Mouse (Mus musculus): Measurements from ENCODE around the gene Spata4.
"Not testable (repeated sequence)": the region's sequence is repeated elsewhere in the genome, so short reads cannot be mapped to it uniquely, and the experiment has no call there.

Gene Spata4

DNA sequence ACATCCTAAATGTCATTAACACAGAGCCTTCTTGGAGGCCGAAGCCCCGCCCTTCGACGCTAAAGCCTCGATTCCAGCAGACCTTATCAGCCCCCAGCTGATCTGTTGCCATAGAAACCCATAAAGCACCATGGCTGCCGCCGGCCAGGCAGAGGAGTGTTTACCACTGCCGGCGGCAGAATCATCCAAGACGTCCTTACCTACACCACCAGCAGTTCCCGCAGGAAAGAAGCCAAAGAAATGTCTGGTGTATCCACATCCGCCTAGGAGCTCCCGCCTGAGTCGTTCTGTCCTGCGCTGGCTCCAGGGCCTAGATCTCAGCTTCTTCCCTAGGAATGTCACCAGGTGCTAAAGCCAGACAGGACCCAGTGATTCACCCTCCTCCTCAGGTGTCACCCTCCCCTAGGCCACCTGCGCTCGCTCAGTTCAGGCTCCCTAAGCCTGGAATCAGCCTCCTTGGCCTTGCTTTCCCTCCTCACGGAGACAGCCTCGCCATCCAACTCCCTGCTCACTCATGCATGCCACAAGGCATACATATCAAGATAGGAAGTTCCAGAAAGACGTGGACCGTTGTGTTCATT, at the start of gene Spata4:
Spata4 (plus strand) TSS at position 111 of the 581 bp plus-strand sequence.
- DNase-seq = peak; percentile 3

DNA sequence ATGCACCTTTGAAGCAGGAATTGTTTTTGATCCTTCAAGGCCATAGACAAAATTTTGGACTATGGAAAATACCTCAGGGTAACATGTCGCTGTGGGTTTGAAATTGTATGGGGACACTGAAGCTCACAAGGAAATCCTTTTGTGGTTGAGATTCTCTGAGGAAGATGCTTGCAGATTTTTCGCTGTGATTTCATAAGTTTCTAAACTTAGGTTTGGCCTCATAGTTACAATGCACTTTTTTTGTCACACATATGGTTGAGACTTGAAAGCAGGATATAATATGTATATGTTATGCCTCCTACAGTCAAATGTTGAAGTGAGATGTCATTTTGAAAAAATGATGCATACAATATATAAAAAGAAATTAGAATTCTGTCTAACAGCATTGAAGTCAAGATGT, 45.7 kb upstream of the Spata4 start:
- no peak for DNase-seq

DNA sequence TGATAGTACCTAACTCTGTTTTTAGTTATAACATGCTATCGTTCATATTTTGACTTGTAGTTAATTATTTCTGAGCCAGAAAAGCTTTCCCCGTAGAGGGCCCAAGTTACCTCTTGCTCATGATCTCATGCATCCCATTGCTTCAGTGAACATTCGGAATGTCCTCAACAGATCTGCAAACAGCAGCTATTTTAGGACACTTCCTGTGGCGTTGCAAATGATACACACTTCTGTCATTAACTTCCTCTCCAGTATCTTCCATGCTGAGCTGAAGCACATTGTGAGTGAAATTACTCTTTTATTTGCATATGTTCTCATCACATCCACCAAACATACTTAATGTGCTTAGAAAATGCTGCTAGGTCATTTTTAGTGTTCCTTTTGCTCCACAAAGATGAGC, 38.4 kb upstream of the Spata4 start:
- DNase-seq = peak; percentile 19

DNA sequence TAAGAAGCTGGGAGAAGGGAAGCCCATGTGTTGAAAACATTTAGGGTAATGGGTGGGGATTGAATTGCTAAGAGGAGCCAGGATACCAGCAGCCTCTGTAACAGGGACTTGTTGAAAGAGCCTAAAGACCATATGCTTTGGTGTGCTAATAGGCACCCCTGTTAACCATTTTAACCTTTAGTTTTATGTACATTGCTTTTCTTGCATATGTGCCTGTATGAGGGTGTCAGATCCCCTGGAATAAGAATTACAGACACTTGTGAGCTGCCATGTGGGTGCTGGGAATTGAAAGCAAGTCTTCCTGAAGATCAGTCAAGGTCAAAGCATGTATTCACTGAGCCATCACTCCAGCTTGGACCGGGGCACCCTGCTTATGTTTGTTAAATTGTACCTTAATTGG, 35.4 kb upstream of the Spata4 start:
- DNase-seq = no peak

DNA sequence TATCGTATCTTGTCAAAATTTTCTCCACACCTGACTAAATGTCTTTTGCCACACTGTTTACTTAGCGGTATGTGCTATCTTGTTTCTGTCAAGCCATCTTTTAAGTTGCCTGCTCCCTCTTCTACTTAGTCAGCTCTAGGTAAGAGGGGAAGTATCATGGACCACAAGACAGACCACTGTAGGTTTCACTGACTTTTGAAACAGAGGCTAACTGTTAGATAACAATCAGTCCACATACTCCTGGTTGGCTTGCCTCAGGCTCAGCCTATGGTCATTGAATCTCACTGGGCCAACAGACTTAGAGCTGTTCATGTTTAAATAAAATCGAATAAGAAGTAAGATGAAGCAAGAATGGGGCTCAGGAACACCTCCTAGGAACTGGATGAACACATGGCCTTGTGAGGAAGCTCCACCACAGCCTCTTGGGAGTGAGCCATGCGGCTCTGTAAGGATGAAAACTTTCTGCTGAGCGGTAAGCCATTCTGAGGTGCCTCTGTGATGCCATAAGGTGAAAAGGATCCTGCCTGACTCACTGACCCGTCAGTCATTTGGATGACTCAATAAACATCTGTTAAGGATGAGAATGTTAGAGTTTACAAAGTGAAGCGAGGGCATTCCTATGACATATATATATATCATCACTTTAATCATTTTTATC, 34.8 kb upstream of the Spata4 start:
- no peak for DNase-seq

DNA sequence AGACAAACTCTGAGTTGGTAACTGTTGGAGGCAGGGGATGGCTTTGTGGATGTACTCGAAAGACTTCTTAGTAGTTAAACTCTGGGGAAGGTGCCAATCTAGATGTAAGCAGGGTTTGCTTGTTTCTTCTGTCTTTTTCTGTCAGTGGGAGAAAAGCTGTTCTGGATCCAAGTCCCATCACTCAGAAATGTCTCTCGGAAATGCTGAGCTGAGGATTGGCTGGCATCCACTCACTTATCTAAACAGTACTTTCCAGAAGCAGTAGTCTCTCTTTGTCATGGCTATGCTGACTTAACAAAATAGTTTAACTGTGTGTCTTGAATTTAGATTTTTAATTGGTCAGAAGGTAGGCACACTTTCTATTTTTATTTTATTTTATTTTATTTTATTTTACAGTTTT, 33.4 kb upstream of the Spata4 start:
- no peak for DNase-seq

DNA sequence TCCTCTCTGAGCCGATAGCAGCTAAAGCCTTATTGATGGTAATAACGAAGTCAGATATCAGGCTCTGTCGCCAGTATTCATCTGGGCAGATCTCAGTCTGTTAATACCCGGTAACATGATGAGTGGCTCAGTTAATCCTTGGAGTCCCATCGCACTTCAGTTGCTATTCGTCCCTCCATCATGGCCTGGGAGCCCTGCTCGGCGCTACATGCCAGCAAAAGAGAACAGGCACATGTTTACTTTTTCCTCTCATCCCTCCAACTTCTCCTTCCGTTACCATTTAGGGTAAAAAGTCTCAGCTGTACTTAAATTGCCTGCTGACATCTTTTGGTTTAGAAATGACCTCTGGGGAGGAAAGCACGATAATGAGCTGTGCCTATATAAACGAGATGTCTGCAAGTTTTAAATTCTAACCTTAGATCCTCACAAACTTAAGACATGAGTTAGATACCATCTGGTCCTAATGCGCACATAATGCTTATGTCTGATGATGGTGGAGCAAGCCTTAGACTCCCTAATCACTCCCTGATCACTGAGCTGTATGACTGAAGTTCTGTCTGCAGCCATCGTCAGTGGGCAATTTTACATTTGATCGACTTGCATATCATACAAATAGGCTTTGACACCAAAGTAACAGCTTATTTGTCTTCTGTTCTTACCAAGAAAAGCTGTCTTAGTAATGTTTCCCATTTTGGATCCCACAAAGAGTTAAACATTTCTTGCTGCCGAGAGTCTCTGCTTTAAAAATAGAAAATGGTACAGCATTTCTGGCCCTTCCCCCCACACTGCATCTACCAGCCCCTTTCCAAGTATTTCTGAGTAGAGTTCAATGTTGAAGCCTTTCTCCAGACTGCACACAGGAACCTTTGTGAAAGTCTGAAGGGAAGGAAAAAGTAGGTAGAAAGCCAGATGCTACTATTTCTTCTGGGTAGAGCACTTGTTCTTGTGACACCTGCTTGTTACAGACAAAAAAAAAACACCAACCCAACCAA, 29.7 kb upstream of the Spata4 start:
- no peak for DNase-seq

DNA sequence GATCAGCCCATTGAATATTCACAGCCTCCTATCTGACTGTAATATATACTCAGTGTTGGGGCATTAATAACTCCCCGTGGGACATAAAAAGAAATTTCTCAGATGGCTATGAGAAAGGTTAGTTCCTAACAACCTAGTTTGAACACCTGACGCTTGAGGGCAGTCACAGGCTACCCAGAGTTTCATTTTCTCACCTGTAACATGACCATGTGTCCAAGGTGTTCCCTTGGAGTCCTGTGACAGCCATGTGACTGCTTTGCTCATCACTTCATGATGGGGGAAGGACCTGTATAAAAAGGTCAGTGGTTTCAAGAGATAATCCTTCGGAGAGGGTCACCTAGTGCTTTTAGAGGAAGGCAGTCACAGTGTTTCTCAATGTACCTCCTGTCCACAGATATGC, 19.1 kb upstream of the Spata4 start:
- no peak for DNase-seq

DNA sequence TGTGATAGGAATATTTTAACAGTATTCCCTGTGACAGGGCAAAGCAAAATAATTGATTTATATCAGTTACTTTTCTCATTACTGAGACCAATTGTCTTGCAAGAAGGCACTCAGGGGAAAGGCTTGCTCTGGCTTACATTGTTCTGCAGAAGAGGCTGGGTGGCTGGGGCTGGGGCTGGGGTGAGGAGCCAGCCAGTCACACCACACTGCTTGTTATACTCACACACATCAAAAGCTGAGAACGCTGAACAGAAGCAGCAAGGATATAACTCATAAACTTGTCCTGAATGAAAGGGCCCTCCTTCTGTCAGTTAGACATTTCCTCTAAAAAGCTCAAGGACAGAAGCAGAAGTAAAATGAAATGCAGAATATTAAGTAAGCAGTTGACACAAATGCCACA, 17.7 kb upstream of the Spata4 start:
- DNase-seq = no peak

DNA sequence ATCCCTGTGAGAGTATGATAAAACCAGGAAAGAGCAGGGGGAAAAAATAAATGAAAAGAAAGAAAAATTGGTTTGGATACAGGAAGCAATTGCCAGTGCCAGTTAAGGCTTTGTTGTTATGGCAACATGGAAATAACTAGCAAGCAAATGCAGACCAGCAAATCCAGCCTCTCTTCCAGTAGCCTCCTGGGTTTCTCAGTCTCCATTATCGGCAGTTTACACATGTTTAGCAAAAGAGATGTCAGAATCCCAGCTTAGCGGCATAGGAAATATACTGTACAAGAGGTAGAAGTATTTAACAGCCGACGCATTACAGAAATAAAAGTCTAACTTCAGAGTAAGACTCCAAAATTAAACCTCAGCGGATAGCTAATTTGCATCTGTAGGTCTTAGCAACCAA, 5.9 kb upstream of the Spata4 start:
- DNase-seq = no peak

DNA sequence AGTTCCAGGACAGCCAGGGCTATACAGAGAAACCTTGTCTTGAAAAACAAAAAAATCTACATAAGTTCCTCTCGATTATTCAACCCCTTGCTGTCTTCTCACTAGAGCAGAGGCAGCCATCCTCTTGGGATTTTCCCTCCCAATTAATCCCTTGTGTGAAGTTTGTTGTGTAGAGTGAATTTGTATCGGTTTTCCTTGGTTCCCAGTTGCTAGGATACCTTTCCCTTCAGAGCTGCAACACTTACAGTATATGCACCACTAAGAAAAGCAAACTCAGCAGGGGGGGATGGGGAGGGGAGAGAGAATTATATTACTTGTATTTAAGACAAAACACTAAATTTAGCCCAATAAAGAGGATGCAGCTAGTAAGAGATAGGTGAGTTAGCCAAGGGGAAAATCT, 4.5 kb upstream of the Spata4 start:
- no peak for DNase-seq

DNA sequence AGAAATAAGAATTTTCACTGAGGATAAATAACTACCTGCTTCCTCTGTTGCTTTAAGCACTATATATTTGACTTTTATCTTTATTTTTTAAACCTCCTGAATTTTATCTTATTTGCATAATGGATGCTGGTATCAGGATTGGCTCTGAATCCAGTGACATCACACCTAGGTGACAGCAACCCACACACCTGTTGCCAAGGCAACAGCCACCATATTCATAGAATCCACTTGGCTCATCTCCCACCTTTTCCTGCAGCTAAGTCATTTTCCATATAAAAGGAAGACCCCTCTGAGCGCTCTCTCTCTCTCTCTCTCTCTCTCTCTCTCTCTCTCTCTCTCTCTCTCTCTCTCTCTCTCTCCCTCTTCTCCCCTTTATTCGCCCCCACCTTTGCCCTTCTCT, 3.6 kb upstream of the Spata4 start:
- no peak for DNase-seq

DNA sequence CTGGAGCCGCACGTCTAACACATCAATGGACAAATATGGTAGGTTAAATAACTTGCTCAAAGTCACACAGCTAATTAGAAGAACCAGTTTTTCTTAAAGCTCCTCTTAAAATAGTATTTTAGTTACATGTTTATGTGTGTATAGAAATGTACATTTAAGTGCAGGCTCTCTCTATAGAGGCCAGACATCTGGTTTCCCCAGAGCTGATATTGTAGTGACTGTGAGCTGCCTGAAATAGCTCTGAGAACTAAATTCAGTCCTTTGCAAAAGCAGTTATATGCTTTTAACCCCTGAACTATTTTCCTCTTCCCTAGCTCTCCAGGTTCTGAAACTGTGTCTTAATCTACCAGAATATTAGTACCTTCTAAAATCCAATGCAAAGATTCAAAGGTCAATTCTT, 3.2 kb upstream of the Spata4 start:
- no peak for DNase-seq

DNA sequence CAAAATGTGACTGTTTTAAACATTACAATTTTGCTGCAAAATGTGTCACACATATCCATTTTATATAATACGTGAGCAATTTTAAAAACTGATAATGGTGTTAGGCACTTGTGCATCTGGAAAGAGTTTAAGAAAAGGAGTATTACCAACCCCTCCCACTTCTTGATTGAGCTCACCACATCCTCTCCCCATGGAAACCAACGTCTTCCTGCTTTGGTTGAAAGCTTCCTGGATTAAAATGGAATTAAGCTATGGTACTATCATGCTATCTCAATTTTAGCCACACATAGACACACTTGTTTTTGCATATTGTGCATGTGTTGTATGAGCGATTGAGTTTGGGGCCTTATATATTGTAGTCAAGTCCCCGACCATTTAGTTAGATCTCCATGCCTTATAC, 2.9 kb downstream of the Spata4 start:
- DNase-seq = no peak

DNA sequence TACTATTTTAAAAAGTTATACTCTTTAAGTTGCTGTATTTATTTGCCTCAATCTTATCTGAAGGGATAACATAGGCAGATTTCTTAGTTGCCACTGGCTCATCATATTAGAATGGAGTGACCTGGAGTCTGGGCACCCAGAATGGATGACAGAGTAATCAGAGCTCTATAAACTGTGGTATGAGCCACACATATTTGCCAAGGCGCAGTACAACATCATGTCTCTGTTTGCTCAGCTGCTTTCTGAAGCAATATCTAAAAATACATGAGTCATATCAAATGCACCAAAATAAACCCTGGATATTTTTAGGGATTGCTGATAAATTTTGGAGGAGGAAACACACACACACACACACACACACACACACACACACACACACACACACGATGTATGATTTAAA, 8.8 kb downstream of the Spata4 start:
- no peak for DNase-seq

DNA sequence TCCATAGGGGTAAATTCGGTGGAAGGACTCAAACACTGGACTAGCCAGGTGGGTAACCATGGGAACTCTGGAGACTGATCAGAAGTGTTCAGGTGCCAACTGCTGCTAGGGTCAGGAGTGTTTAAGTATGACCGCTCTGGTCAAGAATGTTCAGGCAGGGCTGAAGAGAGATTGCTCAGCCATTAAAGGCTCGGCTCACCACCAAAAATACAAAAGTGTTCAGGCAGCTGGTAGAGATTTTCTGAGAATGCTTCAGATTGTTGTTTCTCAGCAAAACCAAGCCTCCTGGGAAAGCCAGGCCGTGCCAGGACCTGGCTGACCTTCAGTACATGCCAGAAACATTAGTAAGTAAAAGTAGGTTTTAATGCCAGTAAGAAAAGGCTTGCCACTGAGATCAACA, 9.7 kb downstream of the Spata4 start:
- no peak for DNase-seq

DNA sequence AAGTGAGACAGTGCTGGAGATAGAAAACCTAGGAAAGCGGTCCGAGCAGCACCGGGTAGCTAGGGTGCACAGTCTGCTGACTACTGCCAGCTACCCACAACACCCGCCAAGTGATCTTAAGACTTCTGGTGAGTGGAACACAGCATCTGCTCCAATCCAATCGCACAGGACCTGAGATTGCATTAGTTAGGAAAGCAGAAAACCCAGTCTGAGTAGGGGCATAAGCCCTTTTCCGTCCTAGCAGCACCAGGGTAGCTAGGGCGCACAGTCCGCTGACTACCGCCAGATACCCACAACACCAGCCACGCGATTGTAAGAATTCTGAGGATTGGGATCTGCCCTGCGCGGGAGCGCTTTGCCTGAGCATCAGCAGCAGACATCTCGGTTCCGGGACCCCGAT, 16.1 kb downstream of the Spata4 start:
- DNase-seq = not testable (repeated sequence)

DNA sequence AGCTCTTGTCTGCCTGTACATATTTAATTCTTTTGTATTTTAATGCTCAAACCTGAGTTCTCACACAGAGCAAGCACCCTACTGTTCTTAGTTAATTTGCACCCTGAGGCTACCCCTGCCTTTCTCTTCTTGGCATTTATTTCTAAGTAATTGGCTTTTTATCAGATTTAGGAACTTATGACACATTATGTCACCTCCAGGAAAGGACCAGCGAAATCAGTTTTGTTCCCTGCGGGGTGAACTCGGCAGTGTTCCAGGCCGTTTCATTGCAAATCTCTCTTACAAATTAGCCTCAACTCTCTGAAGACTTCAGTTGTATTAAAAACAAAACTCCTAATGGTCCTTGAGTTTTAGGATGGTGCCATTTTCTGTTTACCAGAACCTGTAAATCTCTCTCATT, 38.1 kb downstream of the Spata4 start:
- DNase-seq = peak; percentile 61

Data from cerebellum, adult 9-10 months (tissue).